Mouse (Mus musculus): ENCODE results near the gene Gal3st4.
"Not testable (repeated sequence)": the region's sequence is repeated elsewhere in the genome, so short reads cannot be mapped to it uniquely, and the experiment has no call there.

Gene Gal3st4

DNA sequence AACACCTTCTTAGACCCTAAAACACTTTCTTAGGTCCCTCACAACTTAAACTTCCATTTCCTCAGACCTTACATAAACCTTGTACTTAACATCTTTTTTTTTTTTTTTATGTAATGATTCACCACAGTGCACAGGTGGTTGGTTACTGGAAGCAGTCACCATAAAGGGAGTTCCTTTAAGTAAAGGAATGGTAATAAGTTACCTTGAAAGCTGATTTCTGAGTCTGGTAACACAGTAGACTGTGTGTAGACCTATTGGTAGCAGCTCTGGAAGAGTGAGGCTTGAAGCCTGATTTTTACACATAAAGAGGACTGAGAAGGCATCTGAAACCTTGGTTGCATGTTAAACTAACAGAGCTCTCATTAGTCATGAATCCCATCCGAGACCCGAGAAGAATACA lies 52.8 kb downstream of the Gal3st4 start:
- in situ Hi-C loops (cut with MboI, MseI): no loop called here

DNA sequence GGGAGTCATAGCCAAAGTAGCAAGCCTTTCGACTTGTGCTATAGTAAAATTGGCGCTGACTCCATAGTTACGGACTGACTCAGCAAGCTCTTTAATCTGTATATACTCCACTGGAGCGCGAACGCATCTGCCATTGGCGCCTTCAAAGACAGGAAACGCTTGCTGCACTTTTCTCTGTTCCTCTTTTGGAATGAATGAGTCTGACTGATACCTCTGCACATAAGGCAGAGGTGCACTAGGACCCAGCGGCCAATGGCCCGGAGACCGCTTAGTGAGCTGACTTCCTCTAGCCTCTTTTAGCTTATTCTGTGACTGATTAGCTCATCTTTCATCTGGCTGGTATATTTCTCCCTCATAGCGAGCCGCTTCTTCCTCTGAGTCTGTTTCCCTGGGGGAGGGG lies 56.0 kb downstream of the Gal3st4 start:
- in situ Hi-C loops (cut with MboI, MseI): not testable (repeated sequence)

Measured in regulatory T cell (primary cell).